ENCODE assay signal across 8 mouse cellular contexts in genomic region chr4:143297016-143297556, GRCm38 (mm10). TPM values are rescaled to one million over a fixed set of nuclear protein-coding genes. Genes with fewer than 3 reads are reported as not detected.
DNase-seq lines count a peak whose midpoint lies in the region; ATAC-seq and TF ChIP-seq lines count a peak whose summit lies in the region.
"Had no signal": no experiment of that assay in that cellular context is flagged by ENCODE, and none has a peak within 500 bp of the region (broad histone marks: within the 10 kb centered on the region; RNA-seq: fewer than 3 reads in every experiment).

No protein-coding gene starts in this region.

- peak; percentile 44 for DNase-seq in urinary bladder, postnatal 14 days (ENCODE audit: low spot score)
- DNase-seq in urinary bladder, adult 18-20 months (ENCODE audit: low spot score in 2 of 2), result no peak
- DNase-seq in forebrain, embryonic 11.5 days (ENCODE audit: low spot score), result peak; percentile 65
- peak; percentile 38 for DNase-seq in limb, embryonic 11.5 days (ENCODE audit: low spot score)
- DNase-seq in stomach, postnatal 0 days (ENCODE audit: low spot score), result no peak
- DNase-seq in MN1 (ENCODE audit: low spot score), result no peak
- DNase-seq: adrenal gland, adult 2 months had no signal

- peaks cover 10% of the 10 kb centered on the region; the same call in 1 of the 2 replicates for H3K4me1 ChIP-seq in forebrain, embryonic 11.5 days (replicated peaks; ENCODE audit: control insufficient read depth, insufficient read depth, low read length)
- H3K4me1 ChIP-seq in limb, embryonic 11.5 days (ENCODE audit: control insufficient read depth, insufficient read depth, low read length), result peaks cover 17% of the 10 kb centered on the region
- H3K4me1 ChIP-seq in stomach, postnatal 0 days (replicated peaks; ENCODE audit: control insufficient read depth, insufficient read depth), result 0 out of 2 replicates have a peak, but pooled peaks cover 2% of the 10 kb centered on the region

- no peaks in the 10 kb centered on the region for H3K27me3 ChIP-seq in forebrain, embryonic 11.5 days (ENCODE audit: control insufficient read depth, insufficient read depth, low read length)
- H3K27me3 ChIP-seq in limb, embryonic 11.5 days (ENCODE audit: control insufficient read depth, insufficient read depth, low read length), result no peaks in the 10 kb centered on the region
- no peaks in the 10 kb centered on the region for H3K27me3 ChIP-seq in stomach, postnatal 0 days (ENCODE audit: control insufficient read depth, insufficient read depth, low read length)

- no peak for TF ChIP-seq CTCF in stomach, postnatal 0 days (IDR thresholded peaks at IDR 0.05; ENCODE audit: low read depth)

- H3K36me3 ChIP-seq in forebrain, embryonic 11.5 days (ENCODE audit: control insufficient read depth, insufficient read depth, low read length), result peaks cover 2% of the 10 kb centered on the region; the same call in 1 of the 2 replicates
- H3K36me3 ChIP-seq in limb, embryonic 11.5 days (ENCODE audit: control insufficient read depth, insufficient read depth, low read length), result no peaks in the 10 kb centered on the region
- H3K36me3 ChIP-seq in stomach, postnatal 0 days (ENCODE audit: control insufficient read depth, insufficient read depth, low read length), result no peaks in the 10 kb centered on the region

- H3K9me3 ChIP-seq in forebrain, embryonic 11.5 days (ENCODE audit: control insufficient read depth, low read length), result no peaks in the 10 kb centered on the region
- H3K9me3 ChIP-seq in limb, embryonic 11.5 days (ENCODE audit: control insufficient read depth, low read length), result no peaks in the 10 kb centered on the region
- no peaks in the 10 kb centered on the region for H3K9me3 ChIP-seq in stomach, postnatal 0 days (ENCODE audit: control insufficient read depth, low read length)

- ATAC-seq in forebrain, embryonic 11.5 days (replicated peaks; ENCODE audit: low FRiP score), result peak; percentile 64
- no peak for ATAC-seq in limb, embryonic 11.5 days (ENCODE audit: insufficient number of reproducible peaks, low FRiP score, low TSS enrichment, low read depth)
- ATAC-seq in stomach, postnatal 0 days (ENCODE audit: low FRiP score, low TSS enrichment), result no peak; the same call in 1 of the 2 replicates
- no peak for ATAC-seq in frontal cortex, adult (ENCODE audit: low TSS enrichment)

- WGBS in forebrain, embryonic 11.5 days, result 2% methylated on average over 12 of the region's 12 CpGs
- WGBS in limb, embryonic 11.5 days, result 7% methylated on average over 12 of the region's 12 CpGs
- WGBS in stomach, postnatal 0 days, result 17% methylated on average over 12 of the region's 12 CpGs

- H3K4me3 ChIP-seq in forebrain, embryonic 11.5 days (ENCODE audit: low read depth, low read length), result peak overlapping the region; percentile 52
- 0 out of 2 replicates have a peak overlapping the region, but pooled peaks have one; percentile 5 for H3K4me3 ChIP-seq in limb, embryonic 11.5 days (ENCODE audit: low read depth, low read length)
- H3K4me3 ChIP-seq in stomach, postnatal 0 days (ENCODE audit: low read depth, low read length), result peak overlapping the region; percentile 6; the same call in 1 of the 2 replicates

- TF ChIP-seq EP300 in stomach, postnatal 0 days (optimal IDR thresholded peaks at IDR 0.05), result no peak

- H3K4me2 ChIP-seq in forebrain, embryonic 11.5 days (ENCODE audit: low read depth, low read length, severe bottlenecking), result peak overlapping the region; percentile 70
- peak overlapping the region; percentile 47 for H3K4me2 ChIP-seq in limb, embryonic 11.5 days (ENCODE audit: low read depth, severe bottlenecking)
- H3K4me2 ChIP-seq in stomach, postnatal 0 days (replicated peaks; ENCODE audit: low read depth), result peak overlapping the region; percentile 38

- H3K9ac ChIP-seq in forebrain, embryonic 11.5 days (ENCODE audit: low read length), result peak overlapping the region; percentile 61
- H3K9ac ChIP-seq in limb, embryonic 11.5 days (ENCODE audit: low read length), result peak overlapping the region; percentile 27; the same call in 1 of the 2 replicates
- no peak overlapping the region for H3K9ac ChIP-seq in stomach, postnatal 0 days (ENCODE audit: low read length)

- H3K27ac ChIP-seq in forebrain, embryonic 11.5 days (ENCODE audit: low read depth, low read length), result peak overlapping the region; percentile 68
- no peak overlapping the region for H3K27ac ChIP-seq in limb, embryonic 11.5 days (replicated peaks; ENCODE audit: low read depth, low read length)
- peak overlapping the region; percentile 83 for H3K27ac ChIP-seq in stomach, postnatal 0 days (replicated peaks)

RNA-seq across cellular contexts. Expression of gene Pdpn, which starts 2.3 kb away (rescaled TPM):
- 74.5 and 75.8 TPM in 2 replicates for polyA plus RNA-seq in forebrain, embryonic 11.5 days (2014; fragmentation: Nextera tagmentation; extraction: Ambion mirVana)
- polyA plus RNA-seq in limb, embryonic 11.5 days (2014; fragmentation: Nextera tagmentation; extraction: Ambion mirVana), result 29.6 and 32.0 TPM in 2 replicates
- 27.5 and 36.0 TPM in 2 replicates for polyA plus RNA-seq in stomach, postnatal 0 days (2015; fragmentation: Nextera tagmentation; extraction: Ambion mirVana)

RNA-seq across cellular contexts. Expression of gene Lrrc38, which starts 52.5 kb away (rescaled TPM):
- not detected in 2 replicates for polyA plus RNA-seq in forebrain, embryonic 11.5 days (2014; fragmentation: Nextera tagmentation; extraction: Ambion mirVana)
- polyA plus RNA-seq in limb, embryonic 11.5 days (2014; fragmentation: Nextera tagmentation; extraction: Ambion mirVana), result 0.11 and 0.41 TPM in 2 replicates
- 0.06 TPM in 1 of 2 replicates, not detected in the other for polyA plus RNA-seq in stomach, postnatal 0 days (2015; fragmentation: Nextera tagmentation; extraction: Ambion mirVana)

Comparison
In these comparisons a context has a peak if more than half of its experiments do, and no peak if none do; other contexts are left out.
1. DNase-seq: peak in urinary bladder, postnatal 14 days (single experiment), forebrain, embryonic 11.5 days (single experiment) and limb, embryonic 11.5 days (single experiment); none in urinary bladder, adult 18-20 months (0 of 2), stomach, postnatal 0 days (single experiment) and MN1 (single experiment).
2. Peak in every context shown above with its lines, with median percentiles within 50 percentile points of each other: H3K4me2 ChIP-seq and H3K4me3 ChIP-seq.